Mouse (Mus musculus): ENCODE results near the gene Lifr.

DNA sequence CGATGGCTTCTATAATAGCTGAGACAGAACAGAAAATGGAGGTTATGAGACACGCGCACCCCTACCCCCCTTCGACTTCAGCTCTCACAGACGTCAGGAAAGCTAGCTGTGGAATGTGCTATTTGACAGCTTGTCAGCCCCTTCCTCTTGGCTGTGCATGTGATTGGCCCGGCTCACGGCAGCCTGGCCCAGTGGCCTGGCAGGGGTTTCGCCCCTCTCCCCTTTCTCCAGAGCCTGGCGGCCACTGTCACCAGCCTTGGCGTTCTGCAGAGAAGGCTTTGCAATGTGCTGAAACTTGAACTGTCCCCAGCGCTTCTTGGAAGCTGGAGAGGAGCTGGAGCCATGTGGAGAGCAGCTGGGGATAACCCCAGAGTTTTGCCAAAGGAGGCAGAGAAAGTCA is 132.4 kb downstream of the Lifr start:
- TF ChIP-seq POLR2AphosphoS2 (IDR thresholded peaks at IDR 0.05; ENCODE audit: insufficient read length, low read depth) (no peak), TCF3 (IDR thresholded peaks at IDR 0.05; ENCODE audit: insufficient read length, low read depth) (no peak), MAX (IDR thresholded peaks at IDR 0.05; ENCODE audit: low read depth) (no peak), POLR2A (IDR thresholded peaks at IDR 0.05; ENCODE audit: insufficient read length, low read depth) (no peak), USF1 (IDR thresholded peaks at IDR 0.05; ENCODE audit: low read depth) (no peak), MYOD1 (IDR thresholded peaks at IDR 0.05; ENCODE audit: control insufficient read depth in 1 of 3, insufficient read length in 2 of 3, low read depth in 2 of 3) (no peak), TCF12 (IDR thresholded peaks at IDR 0.05; ENCODE audit: insufficient read depth, poor library complexity, severe bottlenecking) (no peak), E2F4 (IDR thresholded peaks at IDR 0.05; ENCODE audit: insufficient read depth) (no peak), MYOG (IDR thresholded peaks at IDR 0.05; ENCODE audit: control insufficient read depth in 1 of 3, insufficient read depth in 1 of 3, insufficient read length in 2 of 3, low read depth in 2 of 3) (no peak), REST (IDR thresholded peaks at IDR 0.05; ENCODE audit: insufficient read depth, insufficient read length) (no peak)

Measured in myocyte (in vitro differentiated cells).